Mouse (Mus musculus): Measurements from ENCODE around the gene Gm17655. TPM values are rescaled to one million over a fixed set of nuclear protein-coding genes. Genes with fewer than 3 reads are reported as not detected.

Gm17655 gene
- polyA plus RNA-seq, 1 experiment from 2014 or later: 5.1 TPM

- peak overlapping the region; percentile 14; the same call in 1 of the 2 replicates for H3K9ac ChIP-seq
- H3K4me3 ChIP-seq: peak overlapping the region; percentile 42
- peaks cover 24% of the 10 kb centered on the region for H3K4me1 ChIP-seq
- 0 out of 2 replicates have a peak, but pooled peaks have one; percentile 13 for ATAC-seq (ENCODE audit: low FRiP score, low read depth)
- H3K9me3 ChIP-seq: no peaks in the 10 kb centered on the region
- WGBS: 9% methylated on average over 34 of the region's 34 CpGs
- H3K27me3 ChIP-seq: peaks cover 12% of the 10 kb centered on the region
- H3K27ac ChIP-seq: no peak overlapping the region
- H3K4me2 ChIP-seq (replicated peaks): peak overlapping the region; percentile 76
- peaks cover 45% of the 10 kb centered on the region for H3K36me3 ChIP-seq
These were observed 29.5 kb upstream of the Gm17655 start for GRCm38 (mm10) chr5:110101716-110102347.

- Histone ChIP-seq H3K4me2 (replicated peaks) (peak overlapping the region; percentile 76), H3K9me3 (no peaks in the 10 kb centered on the region), H3K27ac (no peak overlapping the region), H3K9ac (peak overlapping the region; percentile 35; the same call in 1 of the 2 replicates), H3K4me1 (peaks cover 17% of the 10 kb centered on the region), H3K4me3 (peak overlapping the region; percentile 42), H3K36me3 (peaks cover 38% of the 10 kb centered on the region), H3K27me3 (peaks cover 12% of the 10 kb centered on the region)
- ATAC-seq (ENCODE audit: low FRiP score, low read depth): peak; percentile 13
- WGBS: 2% methylated on average over 36 of the region's 37 CpGs
These were observed 28.8 kb upstream of the Gm17655 start for GRCm38 (mm10) chr5:110100921-110101631.

- peak within 1 kb of the TSS; percentile 42 for H3K4me3 ChIP-seq
- H3K4me2 ChIP-seq (replicated peaks): peak within 1 kb of the TSS; percentile 76
- peaks cover 15% of the 10 kb centered on the region for H3K4me1 ChIP-seq
- H3K9me3 ChIP-seq: no peaks in the 10 kb centered on the region
- WGBS: 7% methylated on average over 25 of the region's 25 CpGs
- ATAC-seq (ENCODE audit: low FRiP score, low read depth): peak; percentile 16; the same call in 1 of the 2 replicates
- no peak within 1 kb of the TSS for H3K27ac ChIP-seq
- H3K27me3 ChIP-seq: peaks cover 12% of the 10 kb centered on the region
- H3K36me3 ChIP-seq: peaks cover 26% of the 10 kb centered on the region
- no peak within 1 kb of the TSS for H3K9ac ChIP-seq
These were observed 27.6 kb upstream of the Gm17655 start, which contains the start of gene Plcxd1 for GRCm38 (mm10) chr5:110099656-110100580. Gene Plcxd1 (plus strand): TSS chr5:110099969.

- Histone ChIP-seq H3K27ac (no peak overlapping the region), H3K4me2 (replicated peaks) (no peak overlapping the region), H3K36me3 (peaks cover 17% of the 10 kb centered on the region), H3K4me1 (peaks cover 20% of the 10 kb centered on the region), H3K9ac (no peak overlapping the region), H3K27me3 (peaks cover 12% of the 10 kb centered on the region), H3K9me3 (no peaks in the 10 kb centered on the region), H3K4me3 (no peak overlapping the region)
- WGBS: 26% methylated on average over 1 of the region's 1 CpGs
- ATAC-seq (ENCODE audit: low FRiP score, low read depth): no peak
These were observed 26.7 kb upstream of the Gm17655 start for GRCm38 (mm10) chr5:110098991-110099477.

GRCm38 (mm10) chr5:110094847-110095213 is 22.5 kb upstream of the Gm17655 start:
- 0 out of 2 replicates have a peak, but pooled peaks have one; percentile 0 for ATAC-seq (ENCODE audit: low FRiP score, low read depth)
- peak overlapping the region; percentile 74 for H3K4me2 ChIP-seq (replicated peaks)
- H3K27ac ChIP-seq: no peak overlapping the region
- WGBS: 14% methylated on average over 4 of the region's 4 CpGs
- H3K9ac ChIP-seq: peak overlapping the region; percentile 35
- H3K4me1 ChIP-seq: peaks cover 5% of the 10 kb centered on the region; the same call in 1 of the 2 replicates
- H3K4me3 ChIP-seq: peak overlapping the region; percentile 50
- H3K9me3 ChIP-seq: no peaks in the 10 kb centered on the region
- no peaks in the 10 kb centered on the region for H3K36me3 ChIP-seq
- no peaks in the 10 kb centered on the region for H3K27me3 ChIP-seq

GRCm38 (mm10) chr5:110094030-110094846 is 21.9 kb upstream of the Gm17655 start, which contains the start of gene Gm35315:
Gene Gm35315 (minus strand): TSS chr5:110094420.
- Histone ChIP-seq H3K4me3 (peak within 1 kb of the TSS; percentile 50), H3K9me3 (no peaks in the 10 kb centered on the region), H3K4me1 (peaks cover 5% of the 10 kb centered on the region; the same call in 1 of the 2 replicates), H3K27me3 (no peaks in the 10 kb centered on the region), H3K4me2 (replicated peaks) (peak within 1 kb of the TSS; percentile 74), H3K9ac (peak within 1 kb of the TSS; percentile 62), H3K27ac (no peak within 1 kb of the TSS; the same call in 1 of the 2 replicates), H3K36me3 (no peaks in the 10 kb centered on the region)
- WGBS: 2% methylated on average over 25 of the region's 25 CpGs
- ATAC-seq (ENCODE audit: low FRiP score, low read depth): peak; percentile 96

- Histone ChIP-seq H3K27me3 (no peaks in the 10 kb centered on the region), H3K4me3 (no peak overlapping the region), H3K9me3 (no peaks in the 10 kb centered on the region), H3K36me3 (no peaks in the 10 kb centered on the region), H3K4me2 (replicated peaks) (no peak overlapping the region), H3K4me1 (peaks cover 5% of the 10 kb centered on the region; the same call in 1 of the 2 replicates), H3K27ac (no peak overlapping the region), H3K9ac (no peak overlapping the region)
- ATAC-seq (ENCODE audit: low FRiP score, low read depth): no peak
- 59% methylated on average over 2 of the region's 2 CpGs for WGBS
These were observed 19.2 kb upstream of the Gm17655 start for GRCm38 (mm10) chr5:110091546-110091945.

- no peaks in the 10 kb centered on the region for H3K36me3 ChIP-seq
- no peaks in the 10 kb centered on the region for H3K4me1 ChIP-seq
- 29% methylated on average over 14 of the region's 14 CpGs for WGBS
- no peak for ATAC-seq (ENCODE audit: low FRiP score, low read depth)
- H3K27ac ChIP-seq: no peak overlapping the region
- no peak overlapping the region for H3K4me2 ChIP-seq (replicated peaks)
- H3K9ac ChIP-seq: no peak overlapping the region
- H3K4me3 ChIP-seq: no peak overlapping the region
- H3K9me3 ChIP-seq: peaks cover 8% of the 10 kb centered on the region; the same call in 1 of the 2 replicates
- no peaks in the 10 kb centered on the region for H3K27me3 ChIP-seq
These were observed 14.0 kb upstream of the Gm17655 start for GRCm38 (mm10) chr5:110086161-110086866.

- ATAC-seq (ENCODE audit: low FRiP score, low read depth): no peak
- WGBS: 80% methylated on average over 4 of the region's 4 CpGs
- Histone ChIP-seq H3K36me3 (peaks cover 9% of the 10 kb centered on the region), H3K4me1 (no peaks in the 10 kb centered on the region), H3K4me2 (replicated peaks) (no peak overlapping the region), H3K27ac (no peak overlapping the region), H3K9ac (no peak overlapping the region), H3K4me3 (no peak overlapping the region), H3K9me3 (peaks cover 27% of the 10 kb centered on the region), H3K27me3 (no peaks in the 10 kb centered on the region)
These were observed 10.6 kb upstream of the Gm17655 start for GRCm38 (mm10) chr5:110082961-110083360.

GRCm38 (mm10) chr5:110057637-110058408 is 14.5 kb downstream of the Gm17655 start:
- Histone ChIP-seq H3K4me1 (no peaks in the 10 kb centered on the region), H3K27me3 (no peaks in the 10 kb centered on the region), H3K9me3 (peaks cover 11% of the 10 kb centered on the region; the same call in 1 of the 2 replicates), H3K4me2 (replicated peaks) (peak overlapping the region; percentile 62), H3K36me3 (no peaks in the 10 kb centered on the region), H3K27ac (peak overlapping the region; percentile 63; the same call in 1 of the 2 replicates), H3K9ac (peak overlapping the region; percentile 64), H3K4me3 (peak overlapping the region; percentile 51)
- 2% methylated on average over 19 of the region's 19 CpGs for WGBS
- ATAC-seq (ENCODE audit: low FRiP score, low read depth): peak; percentile 99

Data from limb, embryonic 13.5 days (tissue).